Mouse (Mus musculus) skeletal muscle tissue, adult 2 months (tissue): ENCODE measurements around the gene Apool.
"Not testable (repeated sequence)": the region's sequence is repeated elsewhere in the genome, so short reads cannot be mapped to it uniquely, and the experiment has no call there.

Experiments used
- DNase-seq: peaks from one replicate; pipeline ENCODE4 v3.0.0-alpha.2; 2012; ENCODE audit warnings: low read depth, low spot score

Gene Apool

GRCm38 (mm10) chrX:112310804-112311530, at the start of gene Apool:
TSS of gene Apool (plus strand) at chrX:112311334.
- peak; percentile 77 for DNase-seq

GRCm38 (mm10) chrX:112273550-112273949, 37.6 kb upstream of the Apool start:
- no peak for DNase-seq

- no peak for DNase-seq
Measured at GRCm38 (mm10) chrX:112311531-112311887, 375 bp downstream of the Apool start.

- no peak for DNase-seq
Measured at GRCm38 (mm10) chrX:112312094-112312493, 960 bp downstream of the Apool start.

GRCm38 (mm10) chrX:112320273-112320672, 9.1 kb downstream of the Apool start:
- DNase-seq = no peak

- DNase-seq = no peak
Measured at GRCm38 (mm10) chrX:112339486-112339885, 28.4 kb downstream of the Apool start.

- DNase-seq = no peak
Measured at GRCm38 (mm10) chrX:112347467-112348394, 36.6 kb downstream of the Apool start.

GRCm38 (mm10) chrX:112348395-112348791, 37.3 kb downstream of the Apool start:
- DNase-seq = no peak

GRCm38 (mm10) chrX:112368426-112368825, 57.3 kb downstream of the Apool start:
- no peak for DNase-seq

GRCm38 (mm10) chrX:112370577-112371410, 59.7 kb downstream of the Apool start:
- DNase-seq = not testable (repeated sequence)

- no peak for DNase-seq
Measured at GRCm38 (mm10) chrX:112406679-112407078, 95.5 kb downstream of the Apool start, which contains the start of gene Satl1. TSS of gene Satl1 (minus strand) at chrX:112406779.

GRCm38 (mm10) chrX:112412309-112412708, 101.2 kb downstream of the Apool start:
- no peak for DNase-seq
